Mouse (Mus musculus): Measurements from ENCODE around the gene Kiss1r.
"Not testable (repeated sequence)": the region's sequence is repeated elsewhere in the genome, so short reads cannot be mapped to it uniquely, and the experiment has no call there.

Gene Kiss1r

GRCm38 (mm10) chr10:79892451-79893118 lies 24.2 kb upstream of the Kiss1r start:
- in situ Hi-C loops (cut with MboI; ENCODE audit: low pct_unique_long_range_greater_than_20kb in 1 of 2, low sequenced_read_pairs in 2 of 2, unreplicated experiment in 1 of 2), result not testable (repeated sequence)

- in situ Hi-C loops (cut with MboI; ENCODE audit: low pct_unique_long_range_greater_than_20kb in 1 of 2, low sequenced_read_pairs in 2 of 2, unreplicated experiment in 1 of 2), result no loop called here
Measured at GRCm38 (mm10) chr10:79896306-79896705, 20.5 kb upstream of the Kiss1r start.

- in situ Hi-C loops (cut with MboI; ENCODE audit: low pct_unique_long_range_greater_than_20kb in 1 of 2, low sequenced_read_pairs in 2 of 2, unreplicated experiment in 1 of 2), result no loop called here
Measured at GRCm38 (mm10) chr10:79896814-79897213, 20.0 kb upstream of the Kiss1r start.

- in situ Hi-C loops (cut with MboI; ENCODE audit: low pct_unique_long_range_greater_than_20kb in 1 of 2, low sequenced_read_pairs in 2 of 2, unreplicated experiment in 1 of 2), result no loop called here
Measured at GRCm38 (mm10) chr10:79897316-79898245, 19.2 kb upstream of the Kiss1r start.

GRCm38 (mm10) chr10:79900951-79901410 lies 15.8 kb upstream of the Kiss1r start:
- in situ Hi-C loops (cut with MboI; ENCODE audit: low pct_unique_long_range_greater_than_20kb in 1 of 2, low sequenced_read_pairs in 2 of 2, unreplicated experiment in 1 of 2), result no loop called here

GRCm38 (mm10) chr10:79906712-79907111 lies 10.1 kb upstream of the Kiss1r start:
- in situ Hi-C loops (cut with MboI; ENCODE audit: low pct_unique_long_range_greater_than_20kb in 1 of 2, low sequenced_read_pairs in 2 of 2, unreplicated experiment in 1 of 2), result no loop called here

GRCm38 (mm10) chr10:79907415-79907814 lies 9.4 kb upstream of the Kiss1r start:
- in situ Hi-C loops (cut with MboI; ENCODE audit: low pct_unique_long_range_greater_than_20kb in 1 of 2, low sequenced_read_pairs in 2 of 2, unreplicated experiment in 1 of 2), result no loop called here

- in situ Hi-C loops (cut with MboI; ENCODE audit: low pct_unique_long_range_greater_than_20kb in 1 of 2, low sequenced_read_pairs in 2 of 2, unreplicated experiment in 1 of 2), result no loop called here
Measured at GRCm38 (mm10) chr10:79908167-79909091, 8.3 kb upstream of the Kiss1r start, which contains the start of gene Med16. TSS of gene Med16 (minus strand) at chr10:79908923.

- in situ Hi-C loops (cut with MboI; ENCODE audit: low pct_unique_long_range_greater_than_20kb in 1 of 2, low sequenced_read_pairs in 2 of 2, unreplicated experiment in 1 of 2), result no loop called here
Measured at GRCm38 (mm10) chr10:79909092-79909922, 7.5 kb upstream of the Kiss1r start.

- in situ Hi-C loops (cut with MboI; ENCODE audit: low pct_unique_long_range_greater_than_20kb in 1 of 2, low sequenced_read_pairs in 2 of 2, unreplicated experiment in 1 of 2), result no loop called here
Measured at GRCm38 (mm10) chr10:79910556-79910955, 6.2 kb upstream of the Kiss1r start, which contains the start of gene Gm26602. TSS of gene Gm26602 (plus strand) at chr10:79910856.

GRCm38 (mm10) chr10:79912412-79912811 lies 4.4 kb upstream of the Kiss1r start:
- in situ Hi-C loops (cut with MboI; ENCODE audit: low pct_unique_long_range_greater_than_20kb in 1 of 2, low sequenced_read_pairs in 2 of 2, unreplicated experiment in 1 of 2), result no loop called here

- in situ Hi-C loops (cut with MboI; ENCODE audit: low pct_unique_long_range_greater_than_20kb in 1 of 2, low sequenced_read_pairs in 2 of 2, unreplicated experiment in 1 of 2), result no loop called here
Measured at GRCm38 (mm10) chr10:79914131-79914947, 2.4 kb upstream of the Kiss1r start.

- in situ Hi-C loops (cut with MboI; ENCODE audit: low pct_unique_long_range_greater_than_20kb in 1 of 2, low sequenced_read_pairs in 2 of 2, unreplicated experiment in 1 of 2), result no loop called here
Measured at GRCm38 (mm10) chr10:79914948-79915596, 1.7 kb upstream of the Kiss1r start.

- in situ Hi-C loops (cut with MboI; ENCODE audit: low pct_unique_long_range_greater_than_20kb in 1 of 2, low sequenced_read_pairs in 2 of 2, unreplicated experiment in 1 of 2), result no loop called here
Measured at GRCm38 (mm10) chr10:79916081-79916480, 690 bp upstream of the Kiss1r start.

GRCm38 (mm10) chr10:79917532-79918100 lies 845 bp downstream of the Kiss1r start:
- in situ Hi-C loops (cut with MboI; ENCODE audit: low pct_unique_long_range_greater_than_20kb in 1 of 2, low sequenced_read_pairs in 2 of 2, unreplicated experiment in 1 of 2), result no loop called here

All from mouse embryonic stem cell (cell line).